Mouse (Mus musculus): ENCODE data around the gene Cacng1. TPM values are rescaled to one million over a fixed set of nuclear protein-coding genes. Genes with fewer than 3 reads are reported as not detected.

The Cacng1 gene
- 0.15 and 0.27 TPM in 2 replicates for polyA plus RNA-seq (2015; fragmentation: Nextera tagmentation; extraction: Ambion mirVana)

GRCm38 (mm10) chr11:107716332-107716938 is at the start of gene Cacng1:
Gene Cacng1, minus strand, starts transcription at chr11:107716522.
- ATAC-seq (ENCODE audit: extremely low read depth, insufficient number of reproducible peaks, low FRiP score, low TSS enrichment), result no peak
- 66% methylated on average over 16 of the region's 16 CpGs for WGBS
- no peak within 1 kb of the TSS for H3K4me2 ChIP-seq
- 0 out of 2 replicates have a peak, but pooled peaks cover 4% of the 10 kb centered on the region for H3K4me1 ChIP-seq
- H3K9ac ChIP-seq, result no peak within 1 kb of the TSS
- no peak within 1 kb of the TSS for H3K27ac ChIP-seq (replicated peaks)
- no peaks in the 10 kb centered on the region for H3K36me3 ChIP-seq
- H3K4me3 ChIP-seq, result no peak within 1 kb of the TSS
- peaks cover 4% of the 10 kb centered on the region; the same call in 1 of the 2 replicates for H3K9me3 ChIP-seq
- no peaks in the 10 kb centered on the region for H3K27me3 ChIP-seq (replicated peaks)

- H3K4me2 ChIP-seq, result no peak overlapping the region
- H3K27me3 ChIP-seq (replicated peaks), result peaks cover 13% of the 10 kb centered on the region; the same call in 1 of the 2 replicates
- H3K27ac ChIP-seq (replicated peaks), result no peak overlapping the region
- 42% methylated on average over 8 of the region's 8 CpGs for WGBS
- no peaks in the 10 kb centered on the region for H3K36me3 ChIP-seq
- no peak for ATAC-seq (ENCODE audit: extremely low read depth, insufficient number of reproducible peaks, low FRiP score, low TSS enrichment)
- no peak overlapping the region for H3K9ac ChIP-seq
- H3K9me3 ChIP-seq, result no peaks in the 10 kb centered on the region
- peaks cover 6% of the 10 kb centered on the region; the same call in 1 of the 2 replicates for H3K4me1 ChIP-seq
- no peak overlapping the region for H3K4me3 ChIP-seq
These were observed 46.6 kb upstream of the Cacng1 start for GRCm38 (mm10) chr11:107762688-107763460.

- H3K27me3 ChIP-seq (replicated peaks), result peaks cover 10% of the 10 kb centered on the region; the same call in 1 of the 2 replicates
- WGBS, result 47% methylated on average over 10 of the region's 10 CpGs
- no peak for ATAC-seq (ENCODE audit: extremely low read depth, insufficient number of reproducible peaks, low FRiP score, low TSS enrichment)
These were observed 45.6 kb upstream of the Cacng1 start for GRCm38 (mm10) chr11:107761790-107762500.

GRCm38 (mm10) chr11:107760001-107760400 is 43.7 kb upstream of the Cacng1 start:
- Histone ChIP-seq H3K4me3 (no peak overlapping the region), H3K9me3 (no peaks in the 10 kb centered on the region), H3K9ac (no peak overlapping the region), H3K27me3 (replicated peaks) (peaks cover 15% of the 10 kb centered on the region; the same call in 1 of the 2 replicates), H3K36me3 (no peaks in the 10 kb centered on the region), H3K4me1 (peaks cover 6% of the 10 kb centered on the region; the same call in 1 of the 2 replicates), H3K4me2 (no peak overlapping the region), H3K27ac (replicated peaks) (no peak overlapping the region)
- no peak for ATAC-seq (ENCODE audit: extremely low read depth, insufficient number of reproducible peaks, low FRiP score, low TSS enrichment)
- WGBS, result 44% methylated on average over 10 of the region's 10 CpGs

More at GRCm38 (mm10) chr11:107761790-107762500, 45.6 kb upstream of the Cacng1 start:
- H3K4me1 ChIP-seq, result peaks cover 6% of the 10 kb centered on the region; the same call in 1 of the 2 replicates
- H3K9ac ChIP-seq, result no peak overlapping the region
- no peak overlapping the region for H3K27ac ChIP-seq (replicated peaks)
- H3K36me3 ChIP-seq, result no peaks in the 10 kb centered on the region
- no peak overlapping the region for H3K4me2 ChIP-seq
- no peak overlapping the region for H3K4me3 ChIP-seq
- no peaks in the 10 kb centered on the region for H3K9me3 ChIP-seq

- Histone ChIP-seq H3K36me3 (no peaks in the 10 kb centered on the region), H3K27me3 (replicated peaks) (peaks cover 15% of the 10 kb centered on the region; the same call in 1 of the 2 replicates), H3K4me3 (no peak overlapping the region), H3K9ac (no peak overlapping the region), H3K4me2 (no peak overlapping the region), H3K9me3 (no peaks in the 10 kb centered on the region), H3K27ac (replicated peaks) (no peak overlapping the region), H3K4me1 (peaks cover 6% of the 10 kb centered on the region; the same call in 1 of the 2 replicates)
- no peak for ATAC-seq (ENCODE audit: extremely low read depth, insufficient number of reproducible peaks, low FRiP score, low TSS enrichment)
- 64% methylated on average over 9 of the region's 9 CpGs for WGBS
These were observed 43.2 kb upstream of the Cacng1 start for GRCm38 (mm10) chr11:107759516-107759915.

- no peaks in the 10 kb centered on the region for H3K9me3 ChIP-seq
- H3K36me3 ChIP-seq, result no peaks in the 10 kb centered on the region
- H3K27me3 ChIP-seq (replicated peaks), result no peaks in the 10 kb centered on the region; the same call in 1 of the 2 replicates
- no peak overlapping the region for H3K4me2 ChIP-seq
- ATAC-seq (ENCODE audit: extremely low read depth, insufficient number of reproducible peaks, low FRiP score, low TSS enrichment), result no peak
- 81% methylated on average over 5 of the region's 5 CpGs for WGBS
- no peak overlapping the region for H3K27ac ChIP-seq (replicated peaks)
- no peak overlapping the region for H3K4me3 ChIP-seq
- no peaks in the 10 kb centered on the region for H3K4me1 ChIP-seq
- no peak overlapping the region for H3K9ac ChIP-seq
These were observed 32.8 kb upstream of the Cacng1 start for GRCm38 (mm10) chr11:107749114-107749513.

- Histone ChIP-seq H3K4me1 (no peaks in the 10 kb centered on the region), H3K36me3 (no peaks in the 10 kb centered on the region), H3K9ac (no peak overlapping the region), H3K4me2 (no peak overlapping the region), H3K9me3 (no peaks in the 10 kb centered on the region), H3K4me3 (no peak overlapping the region), H3K27ac (replicated peaks) (no peak overlapping the region), H3K27me3 (replicated peaks) (no peaks in the 10 kb centered on the region)
- no peak for ATAC-seq (ENCODE audit: extremely low read depth, insufficient number of reproducible peaks, low FRiP score, low TSS enrichment)
- WGBS, result 73% methylated on average over 5 of the region's 5 CpGs
These were observed 32.1 kb upstream of the Cacng1 start for GRCm38 (mm10) chr11:107748243-107749035.

GRCm38 (mm10) chr11:107743100-107743499 is 26.8 kb upstream of the Cacng1 start:
- no peaks in the 10 kb centered on the region for H3K27me3 ChIP-seq (replicated peaks)
- H3K4me3 ChIP-seq, result no peak overlapping the region
- H3K36me3 ChIP-seq, result no peaks in the 10 kb centered on the region
- no peaks in the 10 kb centered on the region for H3K9me3 ChIP-seq
- H3K27ac ChIP-seq (replicated peaks), result no peak overlapping the region
- 60% methylated on average over 3 of the region's 3 CpGs for WGBS
- H3K4me1 ChIP-seq, result no peaks in the 10 kb centered on the region
- H3K4me2 ChIP-seq, result no peak overlapping the region
- ATAC-seq (ENCODE audit: extremely low read depth, insufficient number of reproducible peaks, low FRiP score, low TSS enrichment), result no peak
- no peak overlapping the region for H3K9ac ChIP-seq

- Histone ChIP-seq H3K9ac (no peak overlapping the region), H3K36me3 (no peaks in the 10 kb centered on the region), H3K4me1 (no peaks in the 10 kb centered on the region), H3K27me3 (replicated peaks) (no peaks in the 10 kb centered on the region), H3K9me3 (no peaks in the 10 kb centered on the region), H3K4me2 (no peak overlapping the region), H3K4me3 (no peak overlapping the region), H3K27ac (replicated peaks) (no peak overlapping the region)
- ATAC-seq (ENCODE audit: extremely low read depth, insufficient number of reproducible peaks, low FRiP score, low TSS enrichment), result no peak
- 74% methylated on average over 20 of the region's 20 CpGs for WGBS
These were observed 22.2 kb upstream of the Cacng1 start for GRCm38 (mm10) chr11:107738418-107739099.

GRCm38 (mm10) chr11:107737886-107738285 is 21.6 kb upstream of the Cacng1 start:
- Histone ChIP-seq H3K9me3 (no peaks in the 10 kb centered on the region), H3K27me3 (replicated peaks) (no peaks in the 10 kb centered on the region), H3K4me2 (no peak overlapping the region), H3K4me1 (no peaks in the 10 kb centered on the region), H3K9ac (no peak overlapping the region), H3K4me3 (no peak overlapping the region), H3K36me3 (no peaks in the 10 kb centered on the region), H3K27ac (replicated peaks) (no peak overlapping the region)
- ATAC-seq (ENCODE audit: extremely low read depth, insufficient number of reproducible peaks, low FRiP score, low TSS enrichment), result no peak
- WGBS, result 76% methylated on average over 6 of the region's 6 CpGs
